Mouse (Mus musculus) layer of hippocampus, postnatal 36 days (tissue): ENCODE measurements at regions not wholly inside any gene's neighbourhood (a gene's known extent, or its start where the extent isn't known, plus 50 kb on each side); places are given as distances from the start of the nearest gene placed in this dataset.

Source experiments
- DNase-seq, 2 experiments: peaks; one replicate each; pipeline ENCODE4 v3.0.0; 2022

DNA sequence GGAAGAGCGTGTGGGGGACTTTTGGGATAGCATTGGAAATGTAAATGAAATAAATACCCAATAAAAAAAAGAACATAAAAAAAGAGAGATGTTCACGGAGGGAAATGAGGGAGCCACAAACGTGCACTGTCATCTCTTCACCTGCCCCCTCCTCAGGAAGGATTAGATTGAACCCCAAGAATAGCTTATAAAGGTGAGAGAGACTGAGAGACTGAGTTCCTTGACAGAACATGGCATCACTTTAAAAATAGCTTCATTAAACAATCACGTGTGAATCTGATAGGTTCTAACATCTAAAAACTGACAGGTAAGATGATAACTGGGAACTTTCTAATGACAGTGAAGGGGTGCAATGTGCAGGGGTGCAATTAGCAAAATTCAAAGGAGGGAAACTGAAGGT lies 105.2 kb downstream of the Csl start:
- no peak for DNase-seq

DNA sequence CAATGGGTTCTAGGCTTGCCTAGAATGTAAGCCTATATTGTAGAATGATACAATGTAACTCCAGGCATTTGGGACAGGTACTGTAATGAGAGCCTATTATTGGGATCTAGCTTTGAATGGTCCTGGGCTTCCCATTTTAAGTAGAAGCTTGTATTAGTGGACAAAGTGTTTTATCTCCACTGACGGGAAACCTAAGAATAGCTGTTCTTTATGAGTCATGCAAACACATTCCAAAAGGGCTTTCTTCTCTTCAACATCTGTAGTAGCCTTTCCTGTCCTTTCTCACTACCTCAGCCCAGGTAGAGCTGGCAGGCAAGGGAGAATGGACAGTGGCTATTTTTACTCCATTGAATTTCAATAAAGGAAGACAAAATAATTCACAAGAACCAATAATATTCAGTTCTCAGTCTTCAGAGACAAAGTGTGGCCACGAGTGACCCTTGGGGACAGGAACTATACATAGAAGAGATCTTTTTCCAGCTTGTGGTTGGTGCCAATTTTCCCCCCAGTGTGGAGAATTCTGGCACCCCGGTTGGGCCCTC lies 82.8 kb downstream of the Csl start:
- DNase-seq = no peak

DNA sequence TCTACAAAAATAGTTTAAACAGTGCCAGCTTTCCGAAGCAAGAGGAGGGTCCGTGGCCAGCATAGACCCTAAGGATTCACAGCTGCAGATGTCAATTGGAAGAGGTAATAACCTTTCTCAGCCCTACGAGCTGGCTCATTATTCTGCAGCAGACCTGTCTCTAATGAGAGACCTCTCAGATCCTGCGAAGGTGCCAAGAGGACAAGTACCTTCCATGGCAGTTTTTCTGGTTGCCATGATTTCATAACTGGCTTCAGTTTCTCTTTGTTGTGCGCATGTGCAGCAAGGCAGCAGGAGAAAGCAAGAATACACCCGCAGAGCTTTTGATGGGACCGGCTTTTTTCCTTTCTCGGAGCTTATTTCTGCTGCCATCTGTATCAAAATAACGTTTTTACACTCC lies 81.4 kb downstream of the Csl start:
- DNase-seq = peak; percentile 34

DNA sequence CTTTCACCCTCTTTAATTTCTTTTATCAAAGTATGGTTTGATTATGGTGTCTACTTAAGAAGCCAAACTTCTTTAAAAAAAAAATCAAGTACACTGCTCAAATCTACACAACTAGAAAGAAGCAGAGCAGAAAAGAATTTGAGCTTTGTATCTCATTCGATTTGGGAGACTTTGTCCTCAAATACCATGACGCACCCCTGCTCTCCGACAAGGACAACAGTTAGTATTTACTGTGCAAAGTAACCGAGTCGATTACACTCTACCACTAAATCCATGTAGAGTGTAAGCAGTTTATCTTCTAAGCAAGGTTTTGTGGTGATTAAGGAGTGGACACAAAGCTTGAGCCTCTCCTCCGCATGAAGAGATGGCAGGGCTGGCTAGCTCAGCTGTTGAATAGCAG lies 79.6 kb downstream of the Csl start:
- no peak for DNase-seq

DNA sequence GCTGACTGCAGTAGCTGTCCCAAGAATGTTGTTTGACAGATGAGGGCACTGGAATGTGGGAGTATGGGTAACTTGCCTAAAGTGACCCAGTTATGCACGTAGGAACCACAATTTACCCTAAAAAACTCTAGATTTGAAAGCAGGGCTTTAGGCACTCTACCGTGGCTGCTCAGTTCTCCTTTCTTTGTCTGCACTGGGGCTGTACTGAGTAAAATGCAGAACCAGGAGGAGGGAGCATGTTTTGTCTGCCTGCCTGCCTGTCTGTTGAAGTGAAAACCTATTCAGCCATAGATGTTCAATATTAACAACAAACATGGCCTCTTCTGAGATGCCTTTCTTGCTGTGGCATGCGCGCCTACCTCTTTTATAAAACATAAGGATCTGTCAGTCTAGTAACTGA lies 77.5 kb downstream of the Csl start:
- no peak for DNase-seq

DNA sequence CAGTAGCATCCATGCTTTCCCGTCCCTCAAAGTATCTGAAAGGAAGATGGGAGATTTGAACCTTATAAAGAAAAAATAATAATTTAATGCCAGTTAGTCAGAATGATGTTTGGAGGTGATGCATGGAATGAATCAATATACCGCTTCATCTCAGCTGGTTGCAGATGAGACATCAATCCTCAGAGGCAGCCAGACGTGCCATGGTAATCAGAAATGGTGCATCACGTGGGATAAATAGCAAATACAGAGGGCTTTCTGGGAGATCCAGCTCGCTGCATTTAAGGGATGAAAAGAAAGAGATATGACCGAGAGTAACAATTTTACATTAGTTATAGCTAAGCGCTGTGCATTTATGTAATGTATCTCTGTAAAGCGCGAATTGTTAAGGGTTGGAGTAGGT lies 77.1 kb downstream of the Csl start:
- no peak for DNase-seq

DNA sequence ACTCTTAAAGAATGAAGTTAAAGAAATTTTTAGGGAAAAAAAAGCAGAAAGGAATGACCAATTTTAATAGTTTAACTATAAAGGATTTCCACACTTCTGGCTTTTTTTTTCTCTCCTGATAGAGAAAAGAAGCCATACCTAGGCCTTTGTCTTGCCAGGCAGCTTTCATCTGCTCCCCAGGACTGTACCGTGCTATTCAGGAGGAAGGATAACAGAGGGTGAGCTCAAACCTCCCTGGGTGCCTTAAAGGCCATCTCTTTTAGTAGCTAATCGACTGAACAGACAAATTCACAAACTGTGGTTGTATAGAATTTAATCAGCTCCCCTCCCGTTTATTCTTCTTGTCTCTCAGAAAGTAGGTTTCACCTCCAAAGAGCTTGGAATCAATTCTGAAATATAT lies 76.1 kb downstream of the Csl start:
- no peak for DNase-seq

DNA sequence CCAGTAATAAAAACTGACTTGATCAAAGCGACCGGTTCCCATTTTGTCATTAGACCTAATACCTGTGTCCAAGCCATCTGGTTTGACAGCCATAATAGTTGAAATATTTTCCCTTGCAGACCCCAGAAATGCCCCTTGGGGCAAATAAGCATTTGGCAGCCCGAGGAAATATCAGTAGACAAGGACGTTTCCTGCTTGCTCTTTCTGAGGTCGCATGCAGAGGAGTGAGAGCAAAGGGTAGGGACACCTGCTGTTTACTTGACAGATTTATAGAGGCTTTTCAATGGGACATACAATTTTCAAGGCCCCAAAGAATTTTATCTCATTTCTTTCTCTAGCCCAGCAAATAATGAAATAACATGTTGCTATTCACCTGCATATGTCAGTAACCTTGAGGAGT lies 73.5 kb downstream of the Csl start:
- no peak for DNase-seq

DNA sequence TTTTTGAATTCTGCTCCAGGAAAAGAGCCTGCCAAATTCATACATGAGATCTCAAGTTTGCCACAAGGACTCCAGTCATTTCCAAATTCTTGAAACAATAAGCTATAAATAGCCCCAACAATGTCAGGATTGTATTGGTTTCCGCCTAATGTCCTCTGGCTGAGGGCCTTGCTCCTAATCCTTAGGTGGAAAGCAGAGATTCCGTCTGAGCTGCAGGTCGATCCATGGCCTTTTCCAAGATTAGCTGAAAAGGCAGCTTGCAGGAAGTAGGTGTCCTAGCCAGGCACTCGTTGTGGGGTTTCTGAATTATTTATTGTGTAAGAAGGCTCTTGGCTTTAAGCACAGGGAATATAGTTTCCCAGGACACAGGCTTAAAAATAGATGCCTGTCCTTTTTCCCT lies 72.4 kb downstream of the Csl start:
- no peak for DNase-seq

DNA sequence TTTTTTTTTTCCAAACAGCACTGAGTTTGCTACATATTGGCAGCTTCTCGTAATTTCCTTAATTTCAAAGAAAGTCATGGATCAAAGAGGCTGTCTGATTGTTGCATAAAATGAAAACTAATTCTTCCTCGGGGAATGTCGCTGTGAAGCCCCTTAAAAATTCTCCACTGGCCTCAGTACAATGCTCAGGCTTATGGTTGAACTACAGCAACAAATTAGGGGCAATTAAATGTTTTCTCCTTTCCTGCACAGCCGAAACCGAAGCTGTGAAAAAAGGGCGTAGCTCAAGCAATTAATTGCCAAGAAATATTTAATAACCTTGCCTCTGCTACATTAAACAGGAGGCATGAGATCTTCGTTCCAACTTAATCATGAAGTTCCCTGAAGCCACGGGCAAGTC lies 61.8 kb downstream of the Csl start:
- no peak for DNase-seq

DNA sequence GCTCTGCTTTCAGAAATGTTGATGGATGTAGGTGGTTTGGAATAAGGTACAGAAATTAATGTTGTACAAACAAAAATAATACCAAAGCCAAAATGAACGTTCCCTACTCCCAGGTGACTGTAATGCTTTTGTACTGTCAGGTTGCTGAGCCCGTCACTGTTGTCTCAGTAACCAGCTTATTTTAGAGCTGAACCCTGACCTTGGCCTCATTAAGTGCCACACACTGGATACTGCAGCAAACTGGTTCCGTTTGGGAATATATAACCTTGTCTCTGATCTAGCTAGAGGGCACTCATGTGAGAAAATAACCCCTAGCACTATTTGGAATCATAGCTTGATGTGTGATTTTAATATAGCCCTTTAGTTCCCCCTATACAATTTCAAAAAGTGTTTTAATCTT lies 60.0 kb downstream of the Csl start:
- DNase-seq = no peak

DNA sequence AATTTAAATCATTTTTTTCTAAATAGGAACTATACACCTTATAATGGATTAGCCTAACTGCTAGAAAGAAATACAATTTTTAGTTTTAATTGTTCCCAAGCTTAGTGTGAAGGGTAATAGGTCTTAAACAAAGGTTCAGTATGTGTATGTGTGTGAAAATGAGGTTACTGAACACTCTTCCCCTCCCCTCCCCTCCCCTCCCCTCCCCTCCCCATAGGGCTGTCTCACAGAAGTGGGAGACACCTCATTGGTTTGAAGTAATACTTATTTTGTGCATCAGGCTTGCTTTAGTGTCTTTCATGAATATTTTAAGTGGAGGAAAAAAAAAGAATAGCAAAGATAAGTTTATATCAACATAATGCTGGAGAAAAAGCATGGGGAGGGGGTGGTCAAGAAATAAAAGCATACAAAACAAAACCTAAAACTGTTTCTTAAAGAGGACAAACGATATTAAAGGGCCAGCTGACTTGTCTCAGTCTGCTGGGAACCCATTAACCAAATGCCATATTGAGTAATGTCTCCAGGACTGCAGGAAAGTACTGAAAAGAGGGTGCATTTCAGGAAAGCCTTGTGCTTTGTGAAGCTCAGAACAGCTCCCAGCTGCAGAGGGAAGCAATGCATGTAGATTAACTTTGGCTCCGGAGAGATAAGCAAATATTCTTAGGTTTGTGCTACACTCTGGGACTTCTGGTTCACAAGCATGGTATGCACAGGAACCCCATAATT lies 59.2 kb downstream of the Csl start:
- DNase-seq = no peak
